Mouse (Mus musculus): ENCODE measurements at regions not wholly inside any gene's neighbourhood (a gene's known extent, or its start where the extent isn't known, plus 50 kb on each side); places are given as distances from the start of the nearest gene placed in this dataset.

GRCm38 (mm10) chr2:124820821-124821220, 247.1 kb upstream of the Slc24a5 start:
- H3K27me3 ChIP-seq (ENCODE audit: control insufficient read depth, insufficient read depth, low read length) = no peaks in the 10 kb centered on the region
- H3K4me3 ChIP-seq (ENCODE audit: low read length) = no peak overlapping the region
- H3K9me3 ChIP-seq (replicated peaks; ENCODE audit: control insufficient read depth, low read length) = no peaks in the 10 kb centered on the region
- no peaks in the 10 kb centered on the region for H3K4me1 ChIP-seq (ENCODE audit: control insufficient read depth, insufficient read depth, low read length)
- WGBS = 92% methylated on average over 9 of the region's 9 CpGs
- H3K36me3 ChIP-seq (ENCODE audit: control insufficient read depth, insufficient read depth) = no peaks in the 10 kb centered on the region
- no peak overlapping the region for H3K27ac ChIP-seq (ENCODE audit: low read length)
- ATAC-seq (replicated peaks; ENCODE audit: extremely low read depth, insufficient read depth, low FRiP score) = no peak
- H3K9ac ChIP-seq (ENCODE audit: low read length) = no peak overlapping the region
- H3K4me2 ChIP-seq (ENCODE audit: low read depth, low read length) = no peak overlapping the region

- no peak overlapping the region for H3K27ac ChIP-seq (ENCODE audit: low read length)
- H3K36me3 ChIP-seq (ENCODE audit: control insufficient read depth, insufficient read depth) = no peaks in the 10 kb centered on the region
- H3K4me1 ChIP-seq (ENCODE audit: control insufficient read depth, insufficient read depth, low read length) = no peaks in the 10 kb centered on the region
- H3K9me3 ChIP-seq (replicated peaks; ENCODE audit: control insufficient read depth, low read length) = no peaks in the 10 kb centered on the region
- no peaks in the 10 kb centered on the region for H3K27me3 ChIP-seq (ENCODE audit: control insufficient read depth, insufficient read depth, low read length)
- no peak for ATAC-seq (replicated peaks; ENCODE audit: extremely low read depth, insufficient read depth, low FRiP score)
- no peak overlapping the region for H3K9ac ChIP-seq (ENCODE audit: low read length)
- no peak overlapping the region for H3K4me2 ChIP-seq (ENCODE audit: low read depth, low read length)
- 81% methylated on average over 4 of the region's 4 CpGs for WGBS
- H3K4me3 ChIP-seq (ENCODE audit: low read length) = no peak overlapping the region
Observed at GRCm38 (mm10) chr2:124821366-124821765, 246.6 kb upstream of the Slc24a5 start.

GRCm38 (mm10) chr2:124848812-124849211, 219.1 kb upstream of the Slc24a5 start:
- H3K4me1 ChIP-seq (ENCODE audit: control insufficient read depth, insufficient read depth, low read length) = peaks cover 3% of the 10 kb centered on the region; the same call in 1 of the 2 replicates
- peak overlapping the region; percentile 68 for H3K27ac ChIP-seq (ENCODE audit: low read length)
- H3K36me3 ChIP-seq (ENCODE audit: control insufficient read depth, insufficient read depth) = no peaks in the 10 kb centered on the region
- no peak overlapping the region for H3K4me3 ChIP-seq (ENCODE audit: low read length)
- no peak overlapping the region for H3K9ac ChIP-seq (ENCODE audit: low read length)
- peak; percentile 49 for ATAC-seq (replicated peaks; ENCODE audit: extremely low read depth, insufficient read depth, low FRiP score)
- H3K4me2 ChIP-seq (ENCODE audit: low read depth, low read length) = no peak overlapping the region
- H3K9me3 ChIP-seq (replicated peaks; ENCODE audit: control insufficient read depth, low read length) = no peaks in the 10 kb centered on the region
- no peaks in the 10 kb centered on the region for H3K27me3 ChIP-seq (ENCODE audit: control insufficient read depth, insufficient read depth, low read length)
- 80% methylated on average over 4 of the region's 4 CpGs for WGBS

- WGBS = 35% methylated on average over 3 of the region's 3 CpGs
- H3K27me3 ChIP-seq (ENCODE audit: control insufficient read depth, insufficient read depth, low read length) = no peaks in the 10 kb centered on the region
- no peaks in the 10 kb centered on the region for H3K9me3 ChIP-seq (replicated peaks; ENCODE audit: control insufficient read depth, low read length)
- H3K36me3 ChIP-seq (ENCODE audit: control insufficient read depth, insufficient read depth) = no peaks in the 10 kb centered on the region
- peak; percentile 91 for ATAC-seq (replicated peaks; ENCODE audit: extremely low read depth, insufficient read depth, low FRiP score)
- H3K9ac ChIP-seq (ENCODE audit: low read length) = no peak overlapping the region
- peaks cover 12% of the 10 kb centered on the region for H3K4me1 ChIP-seq (ENCODE audit: control insufficient read depth, insufficient read depth, low read length)
- H3K27ac ChIP-seq (ENCODE audit: low read length) = peak overlapping the region; percentile 75
- no peak overlapping the region for H3K4me2 ChIP-seq (ENCODE audit: low read depth, low read length)
- no peak overlapping the region for H3K4me3 ChIP-seq (ENCODE audit: low read length)
Observed at GRCm38 (mm10) chr2:124858504-124858903, 209.4 kb upstream of the Slc24a5 start.

GRCm38 (mm10) chr2:124888209-124888608, 179.7 kb upstream of the Slc24a5 start:
- Histone ChIP-seq H3K9ac (ENCODE audit: low read length) (no peak overlapping the region), H3K27me3 (ENCODE audit: control insufficient read depth, insufficient read depth, low read length) (no peaks in the 10 kb centered on the region), H3K9me3 (replicated peaks; ENCODE audit: control insufficient read depth, low read length) (no peaks in the 10 kb centered on the region), H3K36me3 (ENCODE audit: control insufficient read depth, insufficient read depth) (no peaks in the 10 kb centered on the region), H3K4me3 (ENCODE audit: low read length) (no peak overlapping the region), H3K4me1 (ENCODE audit: control insufficient read depth, insufficient read depth, low read length) (peaks cover 10% of the 10 kb centered on the region), H3K4me2 (ENCODE audit: low read depth, low read length) (no peak overlapping the region), H3K27ac (ENCODE audit: low read length) (peak overlapping the region; percentile 78)
- WGBS = 10% methylated on average over 4 of the region's 4 CpGs
- ATAC-seq (replicated peaks; ENCODE audit: extremely low read depth, insufficient read depth, low FRiP score) = peak; percentile 65

GRCm38 (mm10) chr2:124895002-124895401, 172.9 kb upstream of the Slc24a5 start:
- no peak for ATAC-seq (replicated peaks; ENCODE audit: extremely low read depth, insufficient read depth, low FRiP score)
- H3K27ac ChIP-seq (ENCODE audit: low read length) = no peak overlapping the region
- H3K4me3 ChIP-seq (ENCODE audit: low read length) = no peak overlapping the region
- no peaks in the 10 kb centered on the region for H3K36me3 ChIP-seq (ENCODE audit: control insufficient read depth, insufficient read depth)
- WGBS = 89% methylated on average over 4 of the region's 4 CpGs
- H3K9me3 ChIP-seq (replicated peaks; ENCODE audit: control insufficient read depth, low read length) = no peaks in the 10 kb centered on the region
- H3K4me1 ChIP-seq (ENCODE audit: control insufficient read depth, insufficient read depth, low read length) = no peaks in the 10 kb centered on the region
- H3K4me2 ChIP-seq (ENCODE audit: low read depth, low read length) = no peak overlapping the region
- H3K27me3 ChIP-seq (ENCODE audit: control insufficient read depth, insufficient read depth, low read length) = no peaks in the 10 kb centered on the region
- H3K9ac ChIP-seq (ENCODE audit: low read length) = no peak overlapping the region

GRCm38 (mm10) chr2:124903556-124903955, 164.4 kb upstream of the Slc24a5 start:
- no peak for ATAC-seq (replicated peaks; ENCODE audit: extremely low read depth, insufficient read depth, low FRiP score)
- 76% methylated on average over 4 of the region's 4 CpGs for WGBS

GRCm38 (mm10) chr2:124905076-124905475, 162.8 kb upstream of the Slc24a5 start:
- Histone ChIP-seq H3K4me1 (ENCODE audit: control insufficient read depth, insufficient read depth, low read length) (no peaks in the 10 kb centered on the region), H3K27ac (ENCODE audit: low read length) (no peak overlapping the region), H3K4me3 (ENCODE audit: low read length) (no peak overlapping the region), H3K4me2 (ENCODE audit: low read depth, low read length) (no peak overlapping the region), H3K9me3 (replicated peaks; ENCODE audit: control insufficient read depth, low read length) (no peaks in the 10 kb centered on the region), H3K27me3 (ENCODE audit: control insufficient read depth, insufficient read depth, low read length) (no peaks in the 10 kb centered on the region), H3K9ac (ENCODE audit: low read length) (no peak overlapping the region), H3K36me3 (ENCODE audit: control insufficient read depth, insufficient read depth) (no peaks in the 10 kb centered on the region)
- no peak for ATAC-seq (replicated peaks; ENCODE audit: extremely low read depth, insufficient read depth, low FRiP score)
- 76% methylated on average over 1 of the region's 1 CpGs for WGBS

More at GRCm38 (mm10) chr2:124903556-124903955, 164.4 kb upstream of the Slc24a5 start:
- Histone ChIP-seq H3K4me1 (ENCODE audit: control insufficient read depth, insufficient read depth, low read length) (no peaks in the 10 kb centered on the region), H3K4me2 (ENCODE audit: low read depth, low read length) (no peak overlapping the region), H3K27me3 (ENCODE audit: control insufficient read depth, insufficient read depth, low read length) (no peaks in the 10 kb centered on the region), H3K9ac (ENCODE audit: low read length) (no peak overlapping the region), H3K4me3 (ENCODE audit: low read length) (no peak overlapping the region), H3K9me3 (replicated peaks; ENCODE audit: control insufficient read depth, low read length) (no peaks in the 10 kb centered on the region), H3K27ac (ENCODE audit: low read length) (no peak overlapping the region), H3K36me3 (ENCODE audit: control insufficient read depth, insufficient read depth) (no peaks in the 10 kb centered on the region)

- Histone ChIP-seq H3K36me3 (ENCODE audit: control insufficient read depth, insufficient read depth) (no peaks in the 10 kb centered on the region), H3K4me1 (ENCODE audit: control insufficient read depth, insufficient read depth, low read length) (peaks cover 13% of the 10 kb centered on the region), H3K4me2 (ENCODE audit: low read depth, low read length) (no peak overlapping the region), H3K27me3 (ENCODE audit: control insufficient read depth, insufficient read depth, low read length) (no peaks in the 10 kb centered on the region), H3K4me3 (ENCODE audit: low read length) (no peak overlapping the region), H3K9ac (ENCODE audit: low read length) (no peak overlapping the region), H3K27ac (ENCODE audit: low read length) (no peak overlapping the region), H3K9me3 (replicated peaks; ENCODE audit: control insufficient read depth, low read length) (no peaks in the 10 kb centered on the region)
- no peak; the same call in 1 of the 2 replicates for ATAC-seq (replicated peaks; ENCODE audit: extremely low read depth, insufficient read depth, low FRiP score)
- 66% methylated on average over 7 of the region's 7 CpGs for WGBS
Observed at GRCm38 (mm10) chr2:124918986-124919761, 148.8 kb upstream of the Slc24a5 start.

All from heart, embryonic 16.5 days (tissue).